Comparison of ENCODE assay signal across 9 mouse cellular contexts in genomic region chr6:83690277-83690676, GRCm38 (mm10). TPM values are rescaled to one million over a fixed set of nuclear protein-coding genes. Genes with fewer than 3 reads are reported as not detected.
DNase-seq lines count a peak whose midpoint lies in the region; ATAC-seq and TF ChIP-seq lines count a peak whose summit lies in the region.
"Had no signal": no experiment of that assay in that cellular context is flagged by ENCODE, and none has a peak within 500 bp of the region (broad histone marks: within the 10 kb centered on the region; RNA-seq: fewer than 3 reads in every experiment).

No protein-coding gene starts in this region.

- ATAC-seq in CD4-positive, CD25-positive, alpha-beta regulatory T cell, adult 4 months = no peak

- DNase-seq in CD4-positive, CD25-positive, alpha-beta regulatory T cell, adult 2 months (ENCODE audit: low read depth, low spot score) = peak; percentile 73
- DNase-seq in layer of hippocampus, adult 2 months (ENCODE audit: low spot score in 2 of 2) = peak; percentile 5 to 46
- no peak for DNase-seq in layer of hippocampus, adult 9-11 months
- peak; percentile 64 for DNase-seq in adipocyte (ENCODE audit: low spot score)
- DNase-seq in heart, postnatal 10 days = peak; percentile 53 to 75
- peak; percentile 21 for DNase-seq in lung, postnatal 25 days (ENCODE audit: low spot score)
- no peak for DNase-seq in yolk sac, embryonic 10.5 days (ENCODE audit: low spot score)

- TF ChIP-seq CTCF in layer of hippocampus, adult 2 months (conservative IDR thresholded peaks at IDR 0.05) = peak; percentile 81

- intact Hi-C loops in heart, postnatal 10 days (cut with DNase I) = no loop called here

- H3K4me3 ChIP-seq in layer of hippocampus, adult 2 months = no peak overlapping the region
- H3K4me3 ChIP-seq: heart, embryonic 13.5 days had no signal

- no peak overlapping the region for H3K27ac ChIP-seq in layer of hippocampus, adult 2 months
- H3K27ac ChIP-seq: heart, embryonic 13.5 days had no signal

RNA-seq across cellular contexts. Expression of gene Cd207, which starts 12.6 kb away (rescaled TPM):
- not detected for polyA plus RNA-seq in CD4-positive, CD25-positive, alpha-beta regulatory T cell, adult 4 months (2017; shearing (Covaris generic))
- total RNA-seq in layer of hippocampus, adult 2 months (2021) = not detected
- under 1 TPM; 0.67 to 0.84 TPM for total RNA-seq in heart, postnatal 10 days (2021)

RNA-seq across cellular contexts. Expression of gene Vax2, which starts 20.8 kb away (rescaled TPM):
- polyA plus RNA-seq in CD4-positive, CD25-positive, alpha-beta regulatory T cell, adult 4 months (2017; shearing (Covaris generic)) = under 1 TPM in 1 of 2 experiments, not detected in 1; 0.43 TPM
- total RNA-seq in layer of hippocampus, adult 2 months (2021) = not detected
- not detected for total RNA-seq in heart, postnatal 10 days (2021)
- polyA plus RNA-seq: heart, embryonic 13.5 days had no signal

RNA-seq across cellular contexts. Expression of gene Clec4f, which starts 34.3 kb away (rescaled TPM):
- polyA plus RNA-seq in CD4-positive, CD25-positive, alpha-beta regulatory T cell, adult 4 months (2017; shearing (Covaris generic)) = not detected
- not detected for total RNA-seq in layer of hippocampus, adult 2 months (2021)
- total RNA-seq in heart, postnatal 10 days (2021) = not detected

RNA-seq across cellular contexts. Expression of gene Atp6v1b1, which starts 52.5 kb away (rescaled TPM):
- polyA plus RNA-seq in CD4-positive, CD25-positive, alpha-beta regulatory T cell, adult 4 months (2017; shearing (Covaris generic)) = not detected
- total RNA-seq in layer of hippocampus, adult 2 months (2021) = under 1 TPM; 0.31 to 0.42 TPM
- not detected for total RNA-seq in heart, postnatal 10 days (2021)
- polyA plus RNA-seq: heart, embryonic 13.5 days had no signal

Comparison
In these comparisons a context has a peak if more than half of its experiments do, and no peak if none do; other contexts are left out.
1. DNase-seq: peak in CD4-positive, CD25-positive, alpha-beta regulatory T cell, adult 2 months (single experiment), layer of hippocampus, adult 2 months (2 of 2), adipocyte (single experiment), heart, postnatal 10 days (2 of 2) and lung, postnatal 25 days (single experiment); none in layer of hippocampus, adult 9-11 months (single experiment) and yolk sac, embryonic 10.5 days (single experiment).